19 mouse cellular contexts compared by ENCODE assay signal in genomic region chr7:96532804-96533400, GRCm38 (mm10).
DNase-seq lines count a peak whose midpoint lies in the region; ATAC-seq lines count a peak whose summit lies in the region.
"Had no signal": no experiment of that assay in that cellular context is flagged by ENCODE, and none has a peak within 500 bp of the region (broad histone marks: within the 10 kb centered on the region; RNA-seq: fewer than 3 reads in every experiment).

No protein-coding gene starts in this region.

- no peaks in the 10 kb centered on the region for H3K36me3 ChIP-seq in kidney, embryonic 15.5 days
- H3K36me3 ChIP-seq in limb, embryonic 10.5 days, result no peaks in the 10 kb centered on the region
- H3K36me3 ChIP-seq: heart, embryonic 10.5 days; hindbrain, embryonic 13.5 days had no signal

- H3K4me1 ChIP-seq in kidney, embryonic 15.5 days, result peaks cover 40% of the 10 kb centered on the region
- peaks cover 80% of the 10 kb centered on the region for H3K4me1 ChIP-seq in limb, embryonic 10.5 days
- H3K4me1 ChIP-seq: heart, embryonic 10.5 days had no signal

- no peaks in the 10 kb centered on the region for H3K9me3 ChIP-seq in kidney, embryonic 15.5 days (replicated peaks)
- H3K9me3 ChIP-seq in limb, embryonic 10.5 days (replicated peaks), result no peaks in the 10 kb centered on the region
- H3K9me3 ChIP-seq: heart, embryonic 10.5 days; hindbrain, embryonic 13.5 days had no signal

- peak overlapping the region; percentile 17 for H3K4me3 ChIP-seq in kidney, embryonic 15.5 days (replicated peaks)
- peak overlapping the region; percentile 27 for H3K4me3 ChIP-seq in limb, embryonic 10.5 days
- H3K4me3 ChIP-seq: heart, embryonic 10.5 days; hindbrain, embryonic 13.5 days had no signal

- peak overlapping the region; percentile 73 for H3K27ac ChIP-seq in kidney, embryonic 15.5 days
- peak overlapping the region; percentile 77 for H3K27ac ChIP-seq in limb, embryonic 10.5 days
- H3K27ac ChIP-seq: heart, embryonic 10.5 days; hindbrain, embryonic 13.5 days had no signal

- 43% methylated on average over 5 of the region's 5 CpGs for WGBS in kidney, embryonic 15.5 days
- 47% methylated on average over 5 of the region's 5 CpGs for WGBS in limb, embryonic 10.5 days

- ATAC-seq in kidney, embryonic 15.5 days (replicated peaks; ENCODE audit: low FRiP score), result peak; percentile 43
- ATAC-seq: forebrain, embryonic 14.5 days; intestine, embryonic 16.5 days; lung, postnatal 0 days had no signal

- peak overlapping the region; percentile 33 for H3K4me2 ChIP-seq in kidney, embryonic 15.5 days
- H3K4me2 ChIP-seq: hindbrain, embryonic 13.5 days had no signal

- no peak overlapping the region for H3K9ac ChIP-seq in kidney, embryonic 15.5 days
- H3K9ac ChIP-seq: hindbrain, embryonic 13.5 days had no signal

- H3K27me3 ChIP-seq in kidney, embryonic 15.5 days, result peaks cover 9% of the 10 kb centered on the region; the same call in 1 of the 2 replicates
- peaks cover 13% of the 10 kb centered on the region; the same call in 1 of the 2 replicates for H3K27me3 ChIP-seq in limb, embryonic 10.5 days (ENCODE audit: low read depth, poor library complexity, severe bottlenecking)
- H3K27me3 ChIP-seq: hindbrain, embryonic 13.5 days had no signal

- no peak for DNase-seq in kidney, postnatal 10 days
- peak; percentile 38 for DNase-seq in 3T3-L1 (ENCODE audit: low read depth, low spot score)
- DNase-seq in embryo, embryonic 11 days, result peak; percentile 52
- DNase-seq in limb, embryonic 10.5 days (ENCODE audit: low spot score), result peak; percentile 58
- no peak for DNase-seq in adipocyte (ENCODE audit: low spot score)
- no peak for DNase-seq in ovary, postnatal 10 days (ENCODE audit: low spot score)
- DNase-seq in layer of hippocampus, adult 8-10 months (ENCODE audit: low spot score in 2 of 2), result no peak
- DNase-seq: adrenal gland, adult 2 months; cerebellum, adult 9-10 months; heart, postnatal 10 days; liver; midbrain, embryonic 14.5 days; right cerebral cortex, postnatal 4 days had no signal

Comparison
In these comparisons a context has a peak if more than half of its experiments do, and no peak if none do; other contexts are left out.
1. DNase-seq: peak in 3T3-L1 (single experiment), embryo, embryonic 11 days (single experiment) and limb, embryonic 10.5 days (single experiment); none in kidney, postnatal 10 days (single experiment), adipocyte (single experiment), ovary, postnatal 10 days (single experiment) and layer of hippocampus, adult 8-10 months (0 of 2).